Mouse (Mus musculus) heart, embryonic 11.5 days (tissue): ENCODE data around the gene Tdrd12. TPM values are rescaled to one million over a fixed set of nuclear protein-coding genes. Genes with fewer than 3 reads are reported as not detected.

Source experiments
- ATAC-seq: fragments of 200-750 bp; cut with Nextera tagmentation; replicated peaks from 2 replicates; pipeline ENCODE4 v1.8.0; 2017; ENCODE audit warnings: moderate library complexity; ENCODE audit not compliant: insufficient number of reproducible peaks, low FRiP score, low TSS enrichment
- H3K27ac ChIP-seq: fragments of 300-500 bp; sonication (generic); 2 replicates; pipeline ENCODE4 v1.5.1; 2014; ENCODE audit warnings: mild to moderate bottlenecking, low read depth, low read length
- H3K27me3 ChIP-seq: fragments of 300-500 bp; sonication (generic); 2 replicates; pipeline ENCODE4 v1.6.1; 2014; ENCODE audit warnings: mild to moderate bottlenecking, low read length, mixed read lengths; ENCODE audit not compliant: control insufficient read depth, insufficient read depth
- H3K36me3 ChIP-seq: fragments of 300-500 bp; sonication (generic); 2 replicates; pipeline ENCODE4 v1.6.1; 2014; ENCODE audit warnings: mild to moderate bottlenecking, low read length, moderate library complexity, mixed read lengths; ENCODE audit not compliant: control insufficient read depth, insufficient read depth
- H3K4me1 ChIP-seq: fragments of 300-500 bp; sonication (generic); 2 replicates; pipeline ENCODE4 v1.6.1; 2014; ENCODE audit warnings: low read length; ENCODE audit not compliant: control insufficient read depth, insufficient read depth
- H3K4me2 ChIP-seq: fragments of 300-500 bp; sonication (generic); 2 replicates; pipeline ENCODE4 v1.6.1; 2014; ENCODE audit warnings: mild to moderate bottlenecking, moderate library complexity
- H3K4me3 ChIP-seq: fragments of 300-500 bp; sonication (generic); 2 replicates; pipeline ENCODE4 v1.5.1; 2014; ENCODE audit warnings: low read depth, low read length
- H3K9ac ChIP-seq: fragments of 300-500 bp; sonication (generic); 2 replicates; pipeline ENCODE4 v1.6.1; 2014; ENCODE audit warnings: mild to moderate bottlenecking, low read depth, low read length, moderate library complexity
- H3K9me3 ChIP-seq: fragments of 300-500 bp; sonication (generic); replicated peaks from 2 replicates; pipeline ENCODE4 v1.6.1; 2016; ENCODE audit warnings: low read length; ENCODE audit not compliant: control insufficient read depth
- WGBS: fragments of 180-500 bp; shearing (Covaris S2); extraction: QIAGEN DNeasy Blood & Tissue Kit; methylation state at CpG from one replicate; pipeline ENCODE4 v1.1.7; 2014; ENCODE audit not compliant: insufficient replicate concordance; 5-methylcytosine and 5-hydroxymethylcytosine counted together
- polyA plus RNA-seq: library from polyadenylated mRNA; unstranded; fragments of >200 nt; fragmentation: Nextera tagmentation; extraction: Ambion mirVana; gene quantifications from 2 replicates; pipeline ENCODE4 v1.2.1, GENCODE M21; 2014

The Tdrd12 gene
- polyA plus RNA-seq, 1 experiment from 2014 or later, result 0.67 TPM

- 38% methylated on average over 2 of the region's 2 CpGs for WGBS
- Histone ChIP-seq H3K9ac (no peak overlapping the region), H3K4me2 (no peak overlapping the region), H3K27ac (no peak overlapping the region), H3K4me3 (no peak overlapping the region), H3K4me1 (peaks cover 4% of the 10 kb centered on the region; the same call in 1 of the 2 replicates), H3K36me3 (no peaks in the 10 kb centered on the region), H3K27me3 (no peaks in the 10 kb centered on the region), H3K9me3 (no peaks in the 10 kb centered on the region)
- no peak for ATAC-seq
Observed at GRCm38 (mm10) chr7:35558681-35559080, 21.1 kb upstream of the Tdrd12 start.

- Histone ChIP-seq H3K4me3 (no peak overlapping the region), H3K27me3 (no peaks in the 10 kb centered on the region), H3K4me1 (peaks cover 4% of the 10 kb centered on the region; the same call in 1 of the 2 replicates), H3K36me3 (no peaks in the 10 kb centered on the region), H3K4me2 (no peak overlapping the region), H3K9me3 (no peaks in the 10 kb centered on the region), H3K27ac (no peak overlapping the region), H3K9ac (no peak overlapping the region)
- 52% methylated on average over 3 of the region's 3 CpGs for WGBS
- ATAC-seq, result no peak
Observed at GRCm38 (mm10) chr7:35557577-35557976, 20.0 kb upstream of the Tdrd12 start.

GRCm38 (mm10) chr7:35556905-35557304 is 19.4 kb upstream of the Tdrd12 start:
- WGBS, result 71% methylated on average over 5 of the region's 5 CpGs
- H3K4me1 ChIP-seq, result peaks cover 4% of the 10 kb centered on the region; the same call in 1 of the 2 replicates
- H3K9ac ChIP-seq, result no peak overlapping the region
- no peak overlapping the region for H3K4me3 ChIP-seq
- no peaks in the 10 kb centered on the region for H3K27me3 ChIP-seq
- no peak for ATAC-seq
- H3K4me2 ChIP-seq, result peak overlapping the region; percentile 96; the same call in 1 of the 2 replicates
- no peaks in the 10 kb centered on the region for H3K36me3 ChIP-seq
- H3K9me3 ChIP-seq, result no peaks in the 10 kb centered on the region
- H3K27ac ChIP-seq, result peak overlapping the region; percentile 47; the same call in 1 of the 2 replicates

- peak within 1 kb of the TSS; percentile 98 for H3K27ac ChIP-seq
- H3K4me1 ChIP-seq, result peaks cover 4% of the 10 kb centered on the region; the same call in 1 of the 2 replicates
- peak within 1 kb of the TSS; percentile 96 for H3K4me2 ChIP-seq
- peak within 1 kb of the TSS; percentile 86 for H3K4me3 ChIP-seq
- H3K9ac ChIP-seq, result peak within 1 kb of the TSS; percentile 98
- H3K9me3 ChIP-seq, result no peaks in the 10 kb centered on the region
- H3K27me3 ChIP-seq, result no peaks in the 10 kb centered on the region
- ATAC-seq, result no peak
- H3K36me3 ChIP-seq, result no peaks in the 10 kb centered on the region
- WGBS, result 58% methylated on average over 4 of the region's 4 CpGs
Observed at GRCm38 (mm10) chr7:35556205-35556603, 18.7 kb upstream of the Tdrd12 start, which contains the start of gene Nudt19. Gene Nudt19, minus strand, starts transcription at chr7:35556304.

GRCm38 (mm10) chr7:35555224-35556204 is 18.0 kb upstream of the Tdrd12 start:
- H3K27ac ChIP-seq, result peak overlapping the region; percentile 98
- no peaks in the 10 kb centered on the region for H3K9me3 ChIP-seq
- peaks cover 4% of the 10 kb centered on the region; the same call in 1 of the 2 replicates for H3K4me1 ChIP-seq
- peak overlapping the region; percentile 86 for H3K4me3 ChIP-seq
- H3K4me2 ChIP-seq, result peak overlapping the region; percentile 96
- no peaks in the 10 kb centered on the region for H3K27me3 ChIP-seq
- peaks cover 4% of the 10 kb centered on the region for H3K36me3 ChIP-seq
- 1% methylated on average over 93 of the region's 93 CpGs for WGBS
- peak; percentile 89 for ATAC-seq
- H3K9ac ChIP-seq, result peak overlapping the region; percentile 98

- ATAC-seq, result peak; percentile 44; the same call in 1 of the 2 replicates
Observed at GRCm38 (mm10) chr7:35554605-35555175, 17.1 kb upstream of the Tdrd12 start.

GRCm38 (mm10) chr7:35553751-35554604 is 16.4 kb upstream of the Tdrd12 start:
- ATAC-seq, result no peak

More at GRCm38 (mm10) chr7:35554605-35555175, 17.1 kb upstream of the Tdrd12 start:
- Histone ChIP-seq H3K9ac (peak overlapping the region; percentile 98), H3K4me3 (peak overlapping the region; percentile 86), H3K27ac (peak overlapping the region; percentile 98), H3K36me3 (peaks cover 11% of the 10 kb centered on the region), H3K4me1 (peaks cover 4% of the 10 kb centered on the region; the same call in 1 of the 2 replicates), H3K4me2 (peak overlapping the region; percentile 96), H3K9me3 (no peaks in the 10 kb centered on the region), H3K27me3 (no peaks in the 10 kb centered on the region)
- 6% methylated on average over 28 of the region's 28 CpGs for WGBS

GRCm38 (mm10) chr7:35545881-35546280 is 8.3 kb upstream of the Tdrd12 start:
- Histone ChIP-seq H3K27ac (no peak overlapping the region), H3K27me3 (no peaks in the 10 kb centered on the region), H3K36me3 (peaks cover 17% of the 10 kb centered on the region), H3K4me2 (no peak overlapping the region), H3K4me1 (no peaks in the 10 kb centered on the region), H3K9me3 (no peaks in the 10 kb centered on the region), H3K9ac (no peak overlapping the region), H3K4me3 (no peak overlapping the region)
- no peak for ATAC-seq
- WGBS, result 31% methylated on average over 4 of the region's 4 CpGs

More at GRCm38 (mm10) chr7:35553751-35554604, 16.4 kb upstream of the Tdrd12 start:
- H3K36me3 ChIP-seq, result peaks cover 13% of the 10 kb centered on the region
- no peaks in the 10 kb centered on the region for H3K27me3 ChIP-seq
- peak overlapping the region; percentile 96 for H3K4me2 ChIP-seq
- WGBS, result 61% methylated on average over 10 of the region's 10 CpGs
- no peaks in the 10 kb centered on the region for H3K9me3 ChIP-seq
- 0 out of 2 replicates have a peak overlapping the region, but pooled peaks have one; percentile 98 for H3K27ac ChIP-seq
- peak overlapping the region; percentile 98; the same call in 1 of the 2 replicates for H3K9ac ChIP-seq
- H3K4me1 ChIP-seq, result peaks cover 4% of the 10 kb centered on the region; the same call in 1 of the 2 replicates
- H3K4me3 ChIP-seq, result peak overlapping the region; percentile 86
